Mouse (Mus musculus): Measurements from ENCODE around the gene Ppm1h. TPM values are rescaled to one million over a fixed set of nuclear protein-coding genes. Genes with fewer than 3 reads are reported as not detected.

Gene Ppm1h
- polyA plus RNA-seq, 1 experiment from 2014 or later = 4.9 TPM

GRCm38 (mm10) chr10:122877436-122877835 is 198.9 kb downstream of the Ppm1h start:
- WGBS = 89% methylated on average over 2 of the region's 2 CpGs

GRCm38 (mm10) chr10:122881456-122881855 is 202.9 kb downstream of the Ppm1h start:
- Histone ChIP-seq H3K4me1 (ENCODE audit: control insufficient read depth in 2 of 2, insufficient read depth in 2 of 2, low read length in 2 of 2) (peaks cover 20 to 24% of the 10 kb centered on the region in 2 experiments), H3K9ac (ENCODE audit: low read length) (no peak overlapping the region), H3K27me3 (ENCODE audit: control insufficient read depth, insufficient read depth, low read length) (no peaks in the 10 kb centered on the region), H3K36me3 (ENCODE audit: control insufficient read depth, insufficient read depth, low read length) (no peaks in the 10 kb centered on the region), H3K27ac (replicated peaks in 1 of 2; ENCODE audit: control insufficient read depth in 1 of 2, insufficient read depth in 1 of 2, low read depth in 2 of 2, low read length in 2 of 2) (no peak overlapping the region), H3K4me3 (ENCODE audit: control insufficient read depth in 1 of 2, insufficient read depth in 1 of 2, low read depth in 1 of 2, low read length in 2 of 2) (no peak overlapping the region), H3K9me3 (ENCODE audit: control insufficient read depth, low read length) (no peaks in the 10 kb centered on the region), H3K4me2 (ENCODE audit: low read length) (no peak overlapping the region)
- no peak for ATAC-seq (ENCODE audit: insufficient number of reproducible peaks, insufficient read depth, low FRiP score, low read depth)
- 92% methylated on average over 10 of the region's 10 CpGs for WGBS

More at GRCm38 (mm10) chr10:122877436-122877835, 198.9 kb downstream of the Ppm1h start:
- H3K9ac ChIP-seq (ENCODE audit: low read length) = no peak overlapping the region
- no peaks in the 10 kb centered on the region for H3K27me3 ChIP-seq (ENCODE audit: control insufficient read depth, insufficient read depth, low read length)
- no peak for ATAC-seq (ENCODE audit: insufficient number of reproducible peaks, insufficient read depth, low FRiP score, low read depth)
- no peaks in the 10 kb centered on the region for H3K36me3 ChIP-seq (ENCODE audit: control insufficient read depth, insufficient read depth, low read length)
- H3K4me1 ChIP-seq (ENCODE audit: control insufficient read depth in 2 of 2, insufficient read depth in 2 of 2, low read length in 2 of 2) = peaks cover 3% of the 10 kb centered on the region in 2 experiments; a peak in 3 of 4 replicates
- no peak overlapping the region for H3K27ac ChIP-seq (replicated peaks in 1 of 2; ENCODE audit: control insufficient read depth in 1 of 2, insufficient read depth in 1 of 2, low read depth in 2 of 2, low read length in 2 of 2)
- no peak overlapping the region for H3K4me2 ChIP-seq (ENCODE audit: low read length)
- no peaks in the 10 kb centered on the region for H3K9me3 ChIP-seq (ENCODE audit: control insufficient read depth, low read length)
- H3K4me3 ChIP-seq (ENCODE audit: control insufficient read depth in 1 of 2, insufficient read depth in 1 of 2, low read depth in 1 of 2, low read length in 2 of 2) = no peak overlapping the region

- Histone ChIP-seq H3K27ac (replicated peaks in 1 of 2; ENCODE audit: control insufficient read depth in 1 of 2, insufficient read depth in 1 of 2, low read depth in 2 of 2, low read length in 2 of 2) (no peak overlapping the region), H3K9ac (ENCODE audit: low read length) (no peak overlapping the region), H3K9me3 (ENCODE audit: control insufficient read depth, low read length) (no peaks in the 10 kb centered on the region), H3K4me2 (ENCODE audit: low read length) (no peak overlapping the region), H3K36me3 (ENCODE audit: control insufficient read depth, insufficient read depth, low read length) (no peaks in the 10 kb centered on the region), H3K4me3 (ENCODE audit: control insufficient read depth in 1 of 2, insufficient read depth in 1 of 2, low read depth in 1 of 2, low read length in 2 of 2) (no peak overlapping the region), H3K4me1 (ENCODE audit: control insufficient read depth in 2 of 2, insufficient read depth in 2 of 2, low read length in 2 of 2) (peaks cover 29 to 31% of the 10 kb centered on the region in 2 experiments), H3K27me3 (ENCODE audit: control insufficient read depth, insufficient read depth, low read length) (no peaks in the 10 kb centered on the region)
- 56% methylated on average over 4 of the region's 4 CpGs for WGBS
- ATAC-seq (ENCODE audit: insufficient number of reproducible peaks, insufficient read depth, low FRiP score, low read depth) = no peak
Observed at GRCm38 (mm10) chr10:122882614-122883013, 204.1 kb downstream of the Ppm1h start.

GRCm38 (mm10) chr10:122883823-122884743 is 205.5 kb downstream of the Ppm1h start:
- H3K9me3 ChIP-seq (ENCODE audit: control insufficient read depth, low read length) = no peaks in the 10 kb centered on the region
- H3K4me3 ChIP-seq (ENCODE audit: control insufficient read depth in 1 of 2, insufficient read depth in 1 of 2, low read depth in 1 of 2, low read length in 2 of 2) = no peak overlapping the region
- peaks cover 33 to 34% of the 10 kb centered on the region in 2 experiments for H3K4me1 ChIP-seq (ENCODE audit: control insufficient read depth in 2 of 2, insufficient read depth in 2 of 2, low read length in 2 of 2)
- no peaks in the 10 kb centered on the region for H3K27me3 ChIP-seq (ENCODE audit: control insufficient read depth, insufficient read depth, low read length)
- H3K36me3 ChIP-seq (ENCODE audit: control insufficient read depth, insufficient read depth, low read length) = no peaks in the 10 kb centered on the region
- H3K9ac ChIP-seq (ENCODE audit: low read length) = peak overlapping the region; percentile 61
- 20% methylated on average over 15 of the region's 15 CpGs for WGBS
- H3K4me2 ChIP-seq (ENCODE audit: low read length) = peak overlapping the region; percentile 40
- peak overlapping the region; percentile 74 to 81 for H3K27ac ChIP-seq (replicated peaks in 1 of 2; ENCODE audit: control insufficient read depth in 1 of 2, insufficient read depth in 1 of 2, low read depth in 2 of 2, low read length in 2 of 2)
- peak; percentile 49; the same call in 1 of the 2 replicates for ATAC-seq (ENCODE audit: insufficient number of reproducible peaks, insufficient read depth, low FRiP score, low read depth)

GRCm38 (mm10) chr10:122885301-122885700 is 206.7 kb downstream of the Ppm1h start:
- Histone ChIP-seq H3K4me2 (ENCODE audit: low read length) (no peak overlapping the region), H3K27me3 (ENCODE audit: control insufficient read depth, insufficient read depth, low read length) (no peaks in the 10 kb centered on the region), H3K4me3 (ENCODE audit: control insufficient read depth in 1 of 2, insufficient read depth in 1 of 2, low read depth in 1 of 2, low read length in 2 of 2) (no peak overlapping the region), H3K27ac (replicated peaks in 1 of 2; ENCODE audit: control insufficient read depth in 1 of 2, insufficient read depth in 1 of 2, low read depth in 2 of 2, low read length in 2 of 2) (peak overlapping the region in 1 of 2 experiments; percentile 28; a peak in 1 of 4 replicates), H3K4me1 (ENCODE audit: control insufficient read depth in 2 of 2, insufficient read depth in 2 of 2, low read length in 2 of 2) (peaks cover 38 to 40% of the 10 kb centered on the region in 2 experiments), H3K9ac (ENCODE audit: low read length) (no peak overlapping the region), H3K36me3 (ENCODE audit: control insufficient read depth, insufficient read depth, low read length) (no peaks in the 10 kb centered on the region), H3K9me3 (ENCODE audit: control insufficient read depth, low read length) (no peaks in the 10 kb centered on the region)
- WGBS = 85% methylated on average over 5 of the region's 5 CpGs
- no peak for ATAC-seq (ENCODE audit: insufficient number of reproducible peaks, insufficient read depth, low FRiP score, low read depth)

GRCm38 (mm10) chr10:122886055-122886915 is 207.7 kb downstream of the Ppm1h start:
- peak overlapping the region; percentile 73 for H3K9ac ChIP-seq (ENCODE audit: low read length)
- peaks cover 43 to 49% of the 10 kb centered on the region in 2 experiments for H3K4me1 ChIP-seq (ENCODE audit: control insufficient read depth in 2 of 2, insufficient read depth in 2 of 2, low read length in 2 of 2)
- H3K9me3 ChIP-seq (ENCODE audit: control insufficient read depth, low read length) = no peaks in the 10 kb centered on the region
- peak overlapping the region; percentile 20 to 32; a peak in 3 of 4 replicates for H3K4me3 ChIP-seq (ENCODE audit: control insufficient read depth in 1 of 2, insufficient read depth in 1 of 2, low read depth in 1 of 2, low read length in 2 of 2)
- H3K27me3 ChIP-seq (ENCODE audit: control insufficient read depth, insufficient read depth, low read length) = no peaks in the 10 kb centered on the region
- H3K36me3 ChIP-seq (ENCODE audit: control insufficient read depth, insufficient read depth, low read length) = no peaks in the 10 kb centered on the region
- H3K27ac ChIP-seq (replicated peaks in 1 of 2; ENCODE audit: control insufficient read depth in 1 of 2, insufficient read depth in 1 of 2, low read depth in 2 of 2, low read length in 2 of 2) = peak overlapping the region; percentile 32 to 48
- peak overlapping the region; percentile 65 for H3K4me2 ChIP-seq (ENCODE audit: low read length)
- 10% methylated on average over 26 of the region's 26 CpGs for WGBS
- ATAC-seq (ENCODE audit: insufficient number of reproducible peaks, insufficient read depth, low FRiP score, low read depth) = no peak

- Histone ChIP-seq H3K4me3 (ENCODE audit: control insufficient read depth in 1 of 2, insufficient read depth in 1 of 2, low read depth in 1 of 2, low read length in 2 of 2) (no peak overlapping the region), H3K4me1 (ENCODE audit: control insufficient read depth in 2 of 2, insufficient read depth in 2 of 2, low read length in 2 of 2) (peaks cover 43 to 55% of the 10 kb centered on the region in 2 experiments), H3K27me3 (ENCODE audit: control insufficient read depth, insufficient read depth, low read length) (no peaks in the 10 kb centered on the region), H3K27ac (replicated peaks in 1 of 2; ENCODE audit: control insufficient read depth in 1 of 2, insufficient read depth in 1 of 2, low read depth in 2 of 2, low read length in 2 of 2) (peak overlapping the region; percentile 32 to 57), H3K9ac (ENCODE audit: low read length) (peak overlapping the region; percentile 73), H3K9me3 (ENCODE audit: control insufficient read depth, low read length) (no peaks in the 10 kb centered on the region), H3K4me2 (ENCODE audit: low read length) (peak overlapping the region; percentile 65), H3K36me3 (ENCODE audit: control insufficient read depth, insufficient read depth, low read length) (no peaks in the 10 kb centered on the region)
- ATAC-seq (ENCODE audit: insufficient number of reproducible peaks, insufficient read depth, low FRiP score, low read depth) = no peak
- whole genome bisulfite sequencing = 69% methylated on average over 14 of the region's 14 CpGs
Observed at GRCm38 (mm10) chr10:122886916-122887527, 208.5 kb downstream of the Ppm1h start.

All from heart, embryonic 14.5 days (tissue).